Mouse (Mus musculus) thymus, adult 2 months (tissue): Measurements from ENCODE around the gene Naif1.

Experiments used
- CTCF ChIP-seq: fragments of 200-500 bp; IDR thresholded peaks from 2 replicates; pipeline ENCODE4 v1.5.1; 2012; ENCODE audit warnings: mild to moderate bottlenecking, control low read depth, low read length, moderate library complexity, borderline replicate concordance; ENCODE audit not compliant: control insufficient read depth, poor library complexity, insufficient read depth; ENCODE audit errors: extremely low read depth
- POLR2A ChIP-seq: fragments of 200-500 bp; IDR thresholded peaks from 2 replicates; pipeline ENCODE4 v1.6.1; 2012; ENCODE audit warnings: mild to moderate bottlenecking, low read length, control low read depth, moderate library complexity; ENCODE audit not compliant: control insufficient read depth, poor library complexity, insufficient read depth; ENCODE audit errors: extremely low read depth

DNA sequence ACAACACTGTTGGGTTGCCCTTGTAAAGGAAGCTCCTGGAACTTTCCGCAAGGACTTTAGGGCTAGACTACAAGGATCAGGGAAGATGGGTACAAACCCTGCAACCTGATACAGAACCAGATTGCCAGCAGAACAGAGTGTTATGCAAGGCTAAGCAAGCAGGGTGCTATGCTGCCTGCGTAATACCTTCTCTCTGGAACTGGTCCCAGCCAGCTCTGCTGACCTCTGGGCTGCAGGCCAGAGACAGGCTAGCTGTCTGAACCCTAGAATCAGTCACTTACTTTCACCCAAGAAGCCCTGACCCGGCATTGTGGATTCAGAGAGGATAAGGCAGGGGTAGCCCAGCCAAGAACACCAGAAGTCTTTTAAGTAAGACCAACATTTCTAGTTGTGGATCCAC, 30.9 kb upstream of the Naif1 start:
- TF ChIP-seq CTCF = no peak
- no peak for TF ChIP-seq POLR2A
